Mouse (Mus musculus): ENCODE results near the gene Dppa1. TPM values are rescaled to one million over a fixed set of nuclear protein-coding genes. Genes with fewer than 3 reads are reported as not detected.

Dppa1 gene
- polyA plus RNA-seq, 1 experiment: not detected

GRCm38 (mm10) chr11:46582741-46583140 lies 46.3 kb downstream of the Dppa1 start:
- TF ChIP-seq CTCF (IDR thresholded peaks at IDR 0.05; ENCODE audit: extremely low read depth, insufficient read depth, insufficient read length, insufficient replicate concordance): no peak
- TF ChIP-seq POLR2A (IDR thresholded peaks at IDR 0.05; ENCODE audit: low read depth, low read length): no peak
- no peak for DNase-seq (ENCODE audit: low read depth in 1 of 2, low spot score in 2 of 2)
- WGBS: 91% methylated on average over 5 of the region's 5 CpGs
- Histone ChIP-seq H3K36me3 (ENCODE audit: control insufficient read depth, insufficient read depth, low read length) (no peaks in the 10 kb centered on the region), H3K27ac (ENCODE audit: insufficient read depth, low read length) (no peak overlapping the region), H3K27me3 (ENCODE audit: control insufficient read depth, insufficient read depth, low read length) (no peaks in the 10 kb centered on the region), H3K4me1 (ENCODE audit: control insufficient read depth, insufficient read depth, insufficient read length) (no peaks in the 10 kb centered on the region), H3K4me3 (ENCODE audit: extremely low read depth, insufficient read depth, insufficient read length) (no peak overlapping the region)

GRCm38 (mm10) chr11:46580428-46580827 lies 48.6 kb downstream of the Dppa1 start:
- Histone ChIP-seq H3K4me3 (ENCODE audit: extremely low read depth, insufficient read depth, insufficient read length) (no peak overlapping the region), H3K27me3 (ENCODE audit: control insufficient read depth, insufficient read depth, low read length) (no peaks in the 10 kb centered on the region), H3K36me3 (ENCODE audit: control insufficient read depth, insufficient read depth, low read length) (no peaks in the 10 kb centered on the region), H3K4me1 (ENCODE audit: control insufficient read depth, insufficient read depth, insufficient read length) (no peaks in the 10 kb centered on the region), H3K27ac (ENCODE audit: insufficient read depth, low read length) (no peak overlapping the region)
- TF ChIP-seq POLR2A (IDR thresholded peaks at IDR 0.05; ENCODE audit: low read depth, low read length): no peak
- TF ChIP-seq CTCF (IDR thresholded peaks at IDR 0.05; ENCODE audit: extremely low read depth, insufficient read depth, insufficient read length, insufficient replicate concordance): no peak
- 89% methylated on average over 3 of the region's 3 CpGs for WGBS
- no peak for DNase-seq (ENCODE audit: low read depth in 1 of 2, low spot score in 2 of 2)

- 62% methylated on average over 5 of the region's 5 CpGs for WGBS
- H3K36me3 ChIP-seq (ENCODE audit: control insufficient read depth, insufficient read depth, low read length): no peaks in the 10 kb centered on the region
- no peak for DNase-seq (ENCODE audit: low read depth in 1 of 2, low spot score in 2 of 2)
Observed at GRCm38 (mm10) chr11:46578771-46579281, 50.2 kb downstream of the Dppa1 start.

GRCm38 (mm10) chr11:46571327-46571726 lies 57.7 kb downstream of the Dppa1 start, which contains the start of gene BC053393:
BC053393 (plus strand) TSS chr11:46571536.
- Histone ChIP-seq H3K4me1 (ENCODE audit: control insufficient read depth, insufficient read depth, insufficient read length) (no peaks in the 10 kb centered on the region), H3K27ac (ENCODE audit: insufficient read depth, low read length) (no peak within 1 kb of the TSS), H3K27me3 (ENCODE audit: control insufficient read depth, insufficient read depth, low read length) (no peaks in the 10 kb centered on the region), H3K4me3 (ENCODE audit: extremely low read depth, insufficient read depth, insufficient read length) (no peak within 1 kb of the TSS), H3K36me3 (ENCODE audit: control insufficient read depth, insufficient read depth, low read length) (no peaks in the 10 kb centered on the region)
- no peak for TF ChIP-seq POLR2A (IDR thresholded peaks at IDR 0.05; ENCODE audit: low read depth, low read length)
- TF ChIP-seq CTCF (IDR thresholded peaks at IDR 0.05; ENCODE audit: extremely low read depth, insufficient read depth, insufficient read length, insufficient replicate concordance): no peak
- DNase-seq (ENCODE audit: low read depth in 1 of 2, low spot score in 2 of 2): no peak
- 88% methylated on average over 1 of the region's 1 CpGs for WGBS

More at GRCm38 (mm10) chr11:46578771-46579281, 50.2 kb downstream of the Dppa1 start:
- no peaks in the 10 kb centered on the region for H3K4me1 ChIP-seq (ENCODE audit: control insufficient read depth, insufficient read depth, insufficient read length)
- no peaks in the 10 kb centered on the region for H3K27me3 ChIP-seq (ENCODE audit: control insufficient read depth, insufficient read depth, low read length)
- TF ChIP-seq POLR2A (IDR thresholded peaks at IDR 0.05; ENCODE audit: low read depth, low read length): no peak
- no peak for TF ChIP-seq CTCF (IDR thresholded peaks at IDR 0.05; ENCODE audit: extremely low read depth, insufficient read depth, insufficient read length, insufficient replicate concordance)
- H3K27ac ChIP-seq (ENCODE audit: insufficient read depth, low read length): no peak overlapping the region
- H3K4me3 ChIP-seq (ENCODE audit: extremely low read depth, insufficient read depth, insufficient read length): no peak overlapping the region

- WGBS: 94% methylated on average over 1 of the region's 1 CpGs
- H3K27ac ChIP-seq (ENCODE audit: insufficient read depth, low read length): no peak overlapping the region
- no peaks in the 10 kb centered on the region for H3K27me3 ChIP-seq (ENCODE audit: control insufficient read depth, insufficient read depth, low read length)
- H3K4me1 ChIP-seq (ENCODE audit: control insufficient read depth, insufficient read depth, insufficient read length): no peaks in the 10 kb centered on the region
- H3K4me3 ChIP-seq (ENCODE audit: extremely low read depth, insufficient read depth, insufficient read length): no peak overlapping the region
- TF ChIP-seq CTCF (IDR thresholded peaks at IDR 0.05; ENCODE audit: extremely low read depth, insufficient read depth, insufficient read length, insufficient replicate concordance) (no peak), POLR2A (IDR thresholded peaks at IDR 0.05; ENCODE audit: low read depth, low read length) (no peak)
- no peaks in the 10 kb centered on the region for H3K36me3 ChIP-seq (ENCODE audit: control insufficient read depth, insufficient read depth, low read length)
- no peak for DNase-seq (ENCODE audit: low read depth in 1 of 2, low spot score in 2 of 2)
Observed at GRCm38 (mm10) chr11:46569107-46569506, 60.0 kb downstream of the Dppa1 start.

GRCm38 (mm10) chr11:46565967-46566366 lies 63.1 kb downstream of the Dppa1 start:
- Histone ChIP-seq H3K27ac (ENCODE audit: insufficient read depth, low read length) (no peak overlapping the region), H3K4me1 (ENCODE audit: control insufficient read depth, insufficient read depth, insufficient read length) (no peaks in the 10 kb centered on the region), H3K27me3 (ENCODE audit: control insufficient read depth, insufficient read depth, low read length) (no peaks in the 10 kb centered on the region), H3K36me3 (ENCODE audit: control insufficient read depth, insufficient read depth, low read length) (no peaks in the 10 kb centered on the region), H3K4me3 (ENCODE audit: extremely low read depth, insufficient read depth, insufficient read length) (no peak overlapping the region)
- WGBS: 81% methylated on average over 2 of the region's 2 CpGs
- TF ChIP-seq CTCF (IDR thresholded peaks at IDR 0.05; ENCODE audit: extremely low read depth, insufficient read depth, insufficient read length, insufficient replicate concordance): no peak
- TF ChIP-seq POLR2A (IDR thresholded peaks at IDR 0.05; ENCODE audit: low read depth, low read length): no peak
- DNase-seq (ENCODE audit: low read depth in 1 of 2, low spot score in 2 of 2): no peak

GRCm38 (mm10) chr11:46564671-46565070 lies 64.4 kb downstream of the Dppa1 start:
- 90% methylated on average over 1 of the region's 1 CpGs for WGBS
- no peak for DNase-seq (ENCODE audit: low read depth in 1 of 2, low spot score in 2 of 2)
- Histone ChIP-seq H3K36me3 (ENCODE audit: control insufficient read depth, insufficient read depth, low read length) (no peaks in the 10 kb centered on the region), H3K27ac (ENCODE audit: insufficient read depth, low read length) (no peak overlapping the region), H3K4me1 (ENCODE audit: control insufficient read depth, insufficient read depth, insufficient read length) (no peaks in the 10 kb centered on the region), H3K4me3 (ENCODE audit: extremely low read depth, insufficient read depth, insufficient read length) (no peak overlapping the region), H3K27me3 (ENCODE audit: control insufficient read depth, insufficient read depth, low read length) (no peaks in the 10 kb centered on the region)
- no peak for TF ChIP-seq CTCF (IDR thresholded peaks at IDR 0.05; ENCODE audit: extremely low read depth, insufficient read depth, insufficient read length, insufficient replicate concordance)
- no peak for TF ChIP-seq POLR2A (IDR thresholded peaks at IDR 0.05; ENCODE audit: low read depth, low read length)
